Mouse (Mus musculus) liver, adult 2 months (tissue): ENCODE data around the gene Eif4a2.

ENCODE experiments used
- CTCF ChIP-seq: fragments of 200-500 bp; IDR thresholded peaks from 2 replicates; pipeline ENCODE4 v1.5.1; 2011; ENCODE audit warnings: low read depth, low read length, control low read depth
- POLR2A ChIP-seq: fragments of 200-500 bp; IDR thresholded peaks from 2 replicates; pipeline ENCODE4 v1.6.1; 2011; ENCODE audit warnings: low read length, control low read depth; ENCODE audit not compliant: insufficient read depth; ENCODE audit errors: extremely low read depth

DNA sequence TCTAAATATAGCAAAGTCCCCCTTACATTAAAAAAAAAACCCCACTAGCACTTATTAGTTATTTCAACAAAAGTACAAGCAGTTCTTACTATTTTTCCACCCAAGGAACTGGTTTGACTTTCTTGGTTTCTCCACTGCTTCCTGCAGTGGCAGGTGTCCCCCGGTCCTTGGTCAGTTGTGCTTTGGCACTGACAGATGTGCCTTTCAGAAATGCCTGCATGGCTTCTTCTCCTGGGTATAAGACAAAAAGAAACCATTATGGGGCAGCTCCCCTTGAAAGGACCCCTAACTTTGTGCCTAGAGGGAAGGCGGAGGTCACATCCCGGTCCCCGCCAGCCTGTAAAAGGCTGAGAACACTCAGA, 20.0 kb downstream of the Eif4a2 start:
- TF ChIP-seq CTCF (no peak), POLR2A (no peak)
